Mouse (Mus musculus) thymus, adult 2 months (tissue): ENCODE data around the gene Gpc4.

Experiments used
- CTCF ChIP-seq: fragments of 200-500 bp; IDR thresholded peaks from 2 replicates; pipeline ENCODE4 v1.5.1; 2012; ENCODE audit warnings: mild to moderate bottlenecking, control low read depth, low read length, moderate library complexity, borderline replicate concordance; ENCODE audit not compliant: control insufficient read depth, poor library complexity, insufficient read depth; ENCODE audit errors: extremely low read depth
- POLR2A ChIP-seq: fragments of 200-500 bp; IDR thresholded peaks from 2 replicates; pipeline ENCODE4 v1.6.1; 2012; ENCODE audit warnings: mild to moderate bottlenecking, low read length, control low read depth, moderate library complexity; ENCODE audit not compliant: control insufficient read depth, poor library complexity, insufficient read depth; ENCODE audit errors: extremely low read depth

DNA sequence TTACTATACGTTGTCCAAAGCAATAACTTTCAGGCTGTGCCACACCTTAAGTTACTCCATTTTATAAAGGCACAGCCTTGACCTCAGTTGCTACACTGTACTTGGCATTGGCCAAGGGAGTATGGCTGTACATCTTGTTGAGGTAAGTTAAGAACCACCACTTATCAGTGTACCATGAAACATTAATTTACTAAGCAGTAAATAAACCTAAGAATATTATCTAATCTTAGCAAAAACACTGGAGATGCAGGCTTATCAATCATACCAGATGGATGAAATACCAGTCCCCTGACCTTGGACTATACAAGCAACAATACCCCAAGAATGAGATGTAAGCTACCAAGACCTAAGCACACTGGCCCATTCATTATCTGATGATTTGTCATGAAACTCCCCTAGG lies 63.1 kb downstream of the Gpc4 start:
- TF ChIP-seq POLR2A (no peak), CTCF (no peak)
